In genomic region chr7:3411160-3411941, GRCm38 (mm10) we compare ENCODE assay signal across 8 mouse cellular contexts. TPM values are rescaled to one million over a fixed set of nuclear protein-coding genes. Genes with fewer than 3 reads are reported as not detected.
DNase-seq lines count a peak whose midpoint lies in the region; ATAC-seq and TF ChIP-seq lines count a peak whose summit lies in the region.

No protein-coding gene starts in this region.

- DNase-seq in lung, postnatal 14 days, result no peak
- DNase-seq in brain, embryonic 14.5 days (ENCODE audit: low read depth), result peak; percentile 95
- DNase-seq in forebrain, embryonic 11.5 days (ENCODE audit: low spot score), result peak; percentile 86
- DNase-seq in splenic B cell, adult 2 months (ENCODE audit: low read depth, low spot score), result peak; percentile 24
- no peak for DNase-seq in thymus, postnatal 0 days (ENCODE audit: low spot score)

- no peak for TF ChIP-seq POLR2A in brain, embryonic 14.5 days (IDR thresholded peaks at IDR 0.05; ENCODE audit: borderline replicate concordance, extremely low read depth, insufficient read depth, insufficient read length, poor library complexity, severe bottlenecking)

- TF ChIP-seq CTCF in brain, embryonic 14.5 days (IDR thresholded peaks at IDR 0.05; ENCODE audit: borderline replicate concordance, extremely low read depth, insufficient read depth, insufficient read length), result no peak

- H3K4me3 ChIP-seq in lung, embryonic 16.5 days (ENCODE audit: low read length), result peak overlapping the region; percentile 45
- peak overlapping the region; percentile 32 for H3K4me3 ChIP-seq in forebrain, embryonic 11.5 days (ENCODE audit: low read depth, low read length)
- peak overlapping the region; percentile 45 for H3K4me3 ChIP-seq in kidney, embryonic 15.5 days (replicated peaks)
- peak overlapping the region; percentile 79 for H3K4me3 ChIP-seq in megakaryocyte, embryonic 14.5 days (replicated peaks)

- peak overlapping the region; percentile 39 for H3K9ac ChIP-seq in lung, embryonic 16.5 days (ENCODE audit: low read length)
- peak overlapping the region; percentile 57 for H3K9ac ChIP-seq in forebrain, embryonic 11.5 days (ENCODE audit: low read length)
- peak overlapping the region; percentile 23; the same call in 1 of the 2 replicates for H3K9ac ChIP-seq in kidney, embryonic 15.5 days

- peaks cover 11% of the 10 kb centered on the region for H3K4me1 ChIP-seq in lung, embryonic 16.5 days (replicated peaks; ENCODE audit: control insufficient read depth, insufficient read depth, low read length)
- peaks cover 2% of the 10 kb centered on the region for H3K4me1 ChIP-seq in forebrain, embryonic 11.5 days (replicated peaks; ENCODE audit: control insufficient read depth, insufficient read depth, low read length)
- peaks cover 29% of the 10 kb centered on the region for H3K4me1 ChIP-seq in kidney, embryonic 15.5 days
- H3K4me1 ChIP-seq in megakaryocyte, embryonic 14.5 days, result peaks cover 25% of the 10 kb centered on the region

- peak; percentile 88 for ATAC-seq in lung, embryonic 16.5 days (ENCODE audit: low read depth)
- peak; percentile 95 for ATAC-seq in forebrain, embryonic 11.5 days (replicated peaks; ENCODE audit: low FRiP score)
- ATAC-seq in kidney, embryonic 15.5 days (replicated peaks; ENCODE audit: low FRiP score), result peak; percentile 85

- H3K36me3 ChIP-seq in lung, embryonic 16.5 days (ENCODE audit: control insufficient read depth, insufficient read depth, low read length), result no peaks in the 10 kb centered on the region
- H3K36me3 ChIP-seq in forebrain, embryonic 11.5 days (ENCODE audit: control insufficient read depth, insufficient read depth, low read length), result no peaks in the 10 kb centered on the region
- no peaks in the 10 kb centered on the region for H3K36me3 ChIP-seq in kidney, embryonic 15.5 days
- H3K36me3 ChIP-seq in megakaryocyte, embryonic 14.5 days (replicated peaks; ENCODE audit: low read length), result no peaks in the 10 kb centered on the region
- H3K36me3 ChIP-seq in splenic B cell, adult 2 months (ENCODE audit: control insufficient read depth, insufficient read depth, low read length, poor library complexity, severe bottlenecking), result no peaks in the 10 kb centered on the region

- WGBS in lung, embryonic 16.5 days, result under 1% methylated on average over 33 of the region's 33 CpGs
- WGBS in forebrain, embryonic 11.5 days, result under 1% methylated on average over 33 of the region's 33 CpGs
- WGBS in kidney, embryonic 15.5 days, result under 1% methylated on average over 33 of the region's 33 CpGs

- no peak overlapping the region for H3K27ac ChIP-seq in lung, embryonic 16.5 days (ENCODE audit: low read length)
- H3K27ac ChIP-seq in forebrain, embryonic 11.5 days (ENCODE audit: low read depth, low read length), result no peak overlapping the region
- H3K27ac ChIP-seq in kidney, embryonic 15.5 days, result no peak overlapping the region

- peak overlapping the region; percentile 63 for H3K4me2 ChIP-seq in lung, embryonic 16.5 days (ENCODE audit: low read depth, low read length)
- peak overlapping the region; percentile 88 for H3K4me2 ChIP-seq in forebrain, embryonic 11.5 days (ENCODE audit: low read depth, low read length, severe bottlenecking)
- H3K4me2 ChIP-seq in kidney, embryonic 15.5 days, result peak overlapping the region; percentile 73

- H3K27me3 ChIP-seq in lung, embryonic 16.5 days (ENCODE audit: control insufficient read depth, insufficient read depth, low read depth, low read length), result peaks cover 53% of the 10 kb centered on the region
- H3K27me3 ChIP-seq in forebrain, embryonic 11.5 days (ENCODE audit: control insufficient read depth, insufficient read depth, low read length), result peaks cover 31% of the 10 kb centered on the region
- H3K27me3 ChIP-seq in kidney, embryonic 15.5 days, result peaks cover 69% of the 10 kb centered on the region
- peaks cover 69% of the 10 kb centered on the region for H3K27me3 ChIP-seq in megakaryocyte, embryonic 14.5 days (replicated peaks)
- H3K27me3 ChIP-seq in splenic B cell, adult 2 months (ENCODE audit: control insufficient read depth, insufficient read depth, low read length, poor library complexity, severe bottlenecking), result no peaks in the 10 kb centered on the region; the same call in 1 of the 2 replicates

- H3K9me3 ChIP-seq in lung, embryonic 16.5 days (ENCODE audit: control insufficient read depth, low read length), result no peaks in the 10 kb centered on the region
- no peaks in the 10 kb centered on the region for H3K9me3 ChIP-seq in forebrain, embryonic 11.5 days (ENCODE audit: control insufficient read depth, low read length)
- no peaks in the 10 kb centered on the region for H3K9me3 ChIP-seq in kidney, embryonic 15.5 days (replicated peaks)
- peaks cover 10% of the 10 kb centered on the region for H3K9me3 ChIP-seq in megakaryocyte, embryonic 14.5 days

RNA-seq across cellular contexts. Expression of gene Cacng6, which starts 12.6 kb away (rescaled TPM):
- 0.19 and 0.70 TPM in 2 replicates for polyA plus RNA-seq in lung, embryonic 16.5 days (2015; fragmentation: Nextera tagmentation; extraction: Ambion mirVana)
- 0.16 and 0.18 TPM in 2 replicates for polyA plus RNA-seq in brain, embryonic 14.5 days (2012; rRNA removed)
- polyA plus RNA-seq in forebrain, embryonic 11.5 days (2014; fragmentation: Nextera tagmentation; extraction: Ambion mirVana), result 0.40 and 0.44 TPM in 2 replicates
- polyA plus RNA-seq in kidney, embryonic 15.5 days (2015; fragmentation: Nextera tagmentation; extraction: Ambion mirVana), result 0.62 and 1.5 TPM in 2 replicates
- polyA plus RNA-seq in megakaryocyte, embryonic 14.5 days (2012; ENCODE audit: insufficient read depth, low replicate concordance), result not detected in 2 replicates
- polyA plus RNA-seq in thymus, postnatal 0 days (2015; fragmentation: Nextera tagmentation; extraction: Ambion mirVana), result 0.13 and 0.26 TPM in 2 replicates

RNA-seq across cellular contexts. Expression of gene Cacng8, which starts 20.9 kb away (rescaled TPM):
- 0.73 and 0.79 TPM in 2 replicates for polyA plus RNA-seq in lung, embryonic 16.5 days (2015; fragmentation: Nextera tagmentation; extraction: Ambion mirVana)
- polyA plus RNA-seq in brain, embryonic 14.5 days (2012; rRNA removed), result 22.4 and 26.3 TPM in 2 replicates
- polyA plus RNA-seq in forebrain, embryonic 11.5 days (2014; fragmentation: Nextera tagmentation; extraction: Ambion mirVana), result 7.9 and 9.3 TPM in 2 replicates
- 1.9 and 2.3 TPM in 2 replicates for polyA plus RNA-seq in kidney, embryonic 15.5 days (2015; fragmentation: Nextera tagmentation; extraction: Ambion mirVana)
- not detected in 2 replicates for polyA plus RNA-seq in megakaryocyte, embryonic 14.5 days (2012; ENCODE audit: insufficient read depth, low replicate concordance)
- polyA plus RNA-seq in thymus, postnatal 0 days (2015; fragmentation: Nextera tagmentation; extraction: Ambion mirVana), result 0.35 and 0.73 TPM in 2 replicates

Comparison
In these comparisons a context has a peak if more than half of its experiments do, and no peak if none do; other contexts are left out.
1. DNase-seq: peak in brain, embryonic 14.5 days (single experiment), forebrain, embryonic 11.5 days (single experiment) and splenic B cell, adult 2 months (single experiment); none in lung, postnatal 14 days (single experiment) and thymus, postnatal 0 days (single experiment).
2. Peak in every context shown above with its lines, with median percentiles within 50 percentile points of each other: ATAC-seq, H3K4me2 ChIP-seq, H3K4me3 ChIP-seq and H3K9ac ChIP-seq.